Mouse (Mus musculus) heart, postnatal 25 days (tissue): Measurements from ENCODE around the gene Etfa. TPM values are rescaled to one million over a fixed set of nuclear protein-coding genes. Genes with fewer than 3 reads are reported as not detected.

Experiments
- DNase-seq: peaks from one replicate; pipeline ENCODE4 v3.0.0; 2022; ENCODE audit warnings: low spot score
- intact Hi-C: fragments of 180-260 bp; cut with DNase I; formaldehyde crosslinking; loops from one replicate; pipeline ENCODE4 v1.15.1; 2025
- total RNA-seq, 2 experiments: library from RNA; stranded (reverse); gene quantifications; 2 replicates each; pipeline ENCODE4 v1.2.3; 2021

Gene Etfa
- total RNA-seq, 2 experiments from 2014 or later = 846 to 861 TPM

- DNase-seq = no peak
- intact Hi-C loops = no loop called here
These were observed 81.9 kb downstream of the Etfa start for GRCm38 (mm10) chr9:55430133-55430532.

GRCm38 (mm10) chr9:55429242-55429975, 82.6 kb downstream of the Etfa start:
- intact Hi-C loops = loop anchor here (1.0 to 2.0 kb wide), 2 partner anchors 106 to 489 kb away; no protein-coding TSS in a partner anchor
- no peak for DNase-seq

GRCm38 (mm10) chr9:55425271-55425810, 86.7 kb downstream of the Etfa start:
- DNase-seq = no peak
- intact Hi-C loops = no loop called here

GRCm38 (mm10) chr9:55423451-55424424, 88.3 kb downstream of the Etfa start:
- intact Hi-C loops = no loop called here
- no peak for DNase-seq

- intact Hi-C loops = no loop called here
- DNase-seq = no peak
These were observed 90.3 kb downstream of the Etfa start for GRCm38 (mm10) chr9:55421786-55422185.

- intact Hi-C loops = no loop called here
- no peak for DNase-seq
These were observed 100.9 kb downstream of the Etfa start for GRCm38 (mm10) chr9:55411154-55411553.

- intact Hi-C loops = no loop called here
- no peak for DNase-seq
These were observed 101.6 kb downstream of the Etfa start for GRCm38 (mm10) chr9:55410430-55410829.

GRCm38 (mm10) chr9:55409833-55410232, 102.2 kb downstream of the Etfa start:
- intact Hi-C loops = no loop called here
- no peak for DNase-seq

- DNase-seq = no peak
- intact Hi-C loops = no loop called here
These were observed 103.2 kb downstream of the Etfa start for GRCm38 (mm10) chr9:55408851-55409250.

- no peak for DNase-seq
- intact Hi-C loops = no loop called here
These were observed 105.3 kb downstream of the Etfa start for GRCm38 (mm10) chr9:55406773-55407172.

- intact Hi-C loops = no loop called here
- DNase-seq = no peak
These were observed 106.9 kb downstream of the Etfa start for GRCm38 (mm10) chr9:55404976-55405702.

Other genes with a start within 250 kb of the Etfa start
- gene Nrg4, start 185.4 kb downstream of the Etfa start, total RNA-seq = 1 to 10 TPM; 1.2 TPM
- 1 to 10 TPM; 1.8 to 1.9 TPM for gene Tmem266, start 185.3 kb downstream of the Etfa start, total RNA-seq
- under 1 TPM in 1 of 2 experiments, not detected in 1; 0.26 TPM for gene Isl2, start 26.4 kb upstream of the Etfa start, total RNA-seq